Mouse (Mus musculus): ENCODE data around the gene Sptan1. TPM values are rescaled to one million over a fixed set of nuclear protein-coding genes. Genes with fewer than 3 reads are reported as not detected.
"Not testable (repeated sequence)": the region's sequence is repeated elsewhere in the genome, so short reads cannot be mapped to it uniquely, and the experiment has no call there.

The Sptan1 gene
- polyA plus RNA-seq, 1 experiment: 622 TPM

DNA sequence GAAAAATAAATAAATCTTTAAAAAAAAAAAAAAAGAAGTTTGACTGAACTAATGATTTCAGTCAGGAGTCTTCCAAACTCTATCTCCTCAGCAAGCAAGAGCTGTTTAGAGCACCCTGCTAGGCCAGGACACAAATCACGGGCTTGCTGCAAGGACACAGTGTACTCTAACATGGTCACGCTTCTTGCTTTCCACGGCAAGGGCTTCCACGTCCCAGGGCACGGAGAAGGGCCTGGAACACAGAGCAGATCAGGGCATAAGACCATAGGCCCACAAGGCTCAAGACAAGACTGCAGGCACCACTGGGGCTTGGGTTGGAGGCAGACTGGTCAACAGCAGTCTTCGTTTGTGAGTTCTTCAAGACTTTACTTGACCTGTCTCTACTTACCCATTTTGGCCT, 81.8 kb downstream of the Sptan1 start:
- no peak for DNase-seq (ENCODE audit: low read depth)
- TF ChIP-seq POLR2A (IDR thresholded peaks at IDR 0.05; ENCODE audit: borderline replicate concordance, extremely low read depth, insufficient read depth, insufficient read length, poor library complexity, severe bottlenecking) (no peak), CTCF (IDR thresholded peaks at IDR 0.05; ENCODE audit: borderline replicate concordance, extremely low read depth, insufficient read depth, insufficient read length) (no peak)

DNA sequence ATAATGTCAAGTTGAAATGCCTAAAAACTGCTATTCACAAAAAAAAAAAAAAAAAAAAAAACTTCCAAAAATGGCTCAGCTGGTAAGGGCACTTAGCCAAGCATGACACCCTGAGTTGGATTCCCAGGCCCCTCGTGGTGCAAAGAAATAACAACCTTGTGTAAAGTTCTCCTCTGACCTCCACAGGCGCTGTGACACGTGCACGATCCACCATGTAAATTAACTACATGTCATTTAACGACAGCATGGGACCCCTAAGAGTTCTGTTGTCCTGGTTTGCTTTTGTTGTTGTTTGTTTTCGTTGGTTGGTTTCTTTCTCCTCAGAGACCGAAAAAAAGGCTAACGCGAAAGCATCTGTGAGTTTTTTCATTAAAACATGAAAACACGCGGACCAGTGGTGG, 82.7 kb downstream of the Sptan1 start:
- no peak for DNase-seq (ENCODE audit: low read depth)
- no peak for TF ChIP-seq POLR2A (IDR thresholded peaks at IDR 0.05; ENCODE audit: borderline replicate concordance, extremely low read depth, insufficient read depth, insufficient read length, poor library complexity, severe bottlenecking)
- TF ChIP-seq CTCF (IDR thresholded peaks at IDR 0.05; ENCODE audit: borderline replicate concordance, extremely low read depth, insufficient read depth, insufficient read length): no peak

DNA sequence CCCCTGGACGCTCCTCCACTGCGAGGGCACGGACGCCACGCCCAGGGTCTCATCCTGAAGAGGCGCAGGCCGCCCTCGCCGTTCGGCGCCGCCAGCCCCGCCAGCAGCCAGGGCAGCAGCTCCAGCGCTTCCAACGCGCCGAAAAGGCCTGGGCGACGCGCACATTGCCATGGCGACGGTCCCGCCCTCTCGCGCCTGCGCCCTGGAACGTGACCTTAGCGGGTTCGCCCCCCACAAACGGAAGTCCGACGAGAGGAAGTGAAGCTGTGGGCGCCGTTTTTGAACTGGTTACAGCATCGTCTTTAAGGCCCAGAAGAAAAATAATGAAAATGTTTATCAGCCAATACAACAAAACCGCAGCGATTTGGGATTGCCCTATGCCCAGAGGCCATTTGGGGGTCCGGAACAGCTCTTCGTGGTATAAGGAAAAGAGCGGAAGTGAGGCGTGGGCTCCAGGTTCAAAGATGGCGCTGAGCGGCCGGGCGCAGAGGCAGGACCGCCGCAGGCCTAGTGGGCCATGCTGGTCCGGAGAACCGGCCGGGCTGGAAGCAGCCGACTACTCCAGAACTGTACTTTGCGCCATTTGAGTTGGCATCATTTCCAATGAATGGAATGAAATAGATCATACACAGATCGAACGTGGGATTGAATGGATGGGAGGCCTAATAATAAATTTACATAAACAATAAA, 83.5 kb downstream of the Sptan1 start, which contains the start of gene Wdr34:
TSS of gene Wdr34 (minus strand) at position 183 of the 690 bp plus-strand sequence.
- TF ChIP-seq POLR2A (IDR thresholded peaks at IDR 0.05; ENCODE audit: borderline replicate concordance, extremely low read depth, insufficient read depth, insufficient read length, poor library complexity, severe bottlenecking): peak; percentile 85
- no peak for TF ChIP-seq CTCF (IDR thresholded peaks at IDR 0.05; ENCODE audit: borderline replicate concordance, extremely low read depth, insufficient read depth, insufficient read length)
- peak; percentile 99 for DNase-seq (ENCODE audit: low read depth)

DNA sequence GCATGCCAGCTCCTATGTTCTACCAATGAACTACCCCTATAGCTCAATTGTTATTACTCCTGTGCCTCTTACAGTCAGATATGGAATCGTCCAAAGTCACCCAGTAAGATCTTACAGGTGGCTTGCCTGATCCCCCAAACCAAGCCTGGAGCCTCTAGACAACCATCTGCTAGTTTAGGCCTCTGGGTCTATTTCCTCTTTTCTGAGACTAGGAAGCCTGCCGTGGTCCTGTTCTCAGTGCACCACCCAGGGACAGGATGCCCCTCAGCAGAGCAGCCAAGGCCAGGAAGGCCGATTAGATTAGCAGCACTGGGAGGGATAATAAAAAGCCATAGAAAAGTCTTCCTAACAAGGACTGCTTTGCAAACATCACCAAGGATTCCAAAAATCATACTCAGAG, 84.5 kb downstream of the Sptan1 start:
- no peak for TF ChIP-seq POLR2A (IDR thresholded peaks at IDR 0.05; ENCODE audit: borderline replicate concordance, extremely low read depth, insufficient read depth, insufficient read length, poor library complexity, severe bottlenecking)
- TF ChIP-seq CTCF (IDR thresholded peaks at IDR 0.05; ENCODE audit: borderline replicate concordance, extremely low read depth, insufficient read depth, insufficient read length): no peak
- DNase-seq (ENCODE audit: low read depth): no peak

DNA sequence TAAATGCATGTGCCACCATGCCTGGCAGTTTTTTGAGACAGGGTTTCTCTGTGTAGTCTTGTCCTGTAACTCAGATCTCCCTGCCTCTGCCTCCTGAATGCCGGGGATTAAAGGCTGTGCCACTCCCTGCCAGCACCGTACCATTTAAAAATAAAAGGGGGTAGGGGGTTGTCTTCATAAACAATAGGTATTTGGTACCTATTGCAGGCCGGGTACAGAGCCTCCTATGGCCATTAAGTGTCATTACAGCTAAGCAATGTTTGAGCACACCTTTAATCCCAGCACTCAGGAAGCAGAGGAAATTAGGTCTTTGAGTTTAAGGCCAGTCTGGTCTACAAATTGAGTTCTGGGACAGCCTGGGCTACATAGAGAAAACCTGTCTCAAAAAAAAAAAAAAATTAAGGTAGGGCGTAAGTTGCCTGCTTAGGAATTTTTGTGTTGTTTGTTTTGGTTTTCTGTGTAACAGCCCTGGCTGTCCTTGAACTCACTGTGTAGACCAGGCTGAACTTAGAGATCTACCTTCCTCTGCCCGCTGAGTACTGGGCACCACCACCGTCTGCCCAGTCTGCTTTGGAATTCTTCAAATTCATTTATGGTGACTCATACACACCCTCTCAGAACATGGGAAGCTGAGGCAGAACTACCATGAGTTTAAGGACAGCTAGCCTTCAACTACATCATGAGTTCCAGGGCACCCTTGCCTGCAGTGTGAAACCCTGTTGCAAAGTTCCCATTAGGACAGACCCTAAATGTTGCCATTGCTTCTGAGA, 86.8 kb downstream of the Sptan1 start:
- peak; percentile 28 for DNase-seq (ENCODE audit: low read depth)
- TF ChIP-seq CTCF (IDR thresholded peaks at IDR 0.05; ENCODE audit: borderline replicate concordance, extremely low read depth, insufficient read depth, insufficient read length) (peak; percentile 39; the same call in 1 of the 2 replicates), POLR2A (IDR thresholded peaks at IDR 0.05; ENCODE audit: borderline replicate concordance, extremely low read depth, insufficient read depth, insufficient read length, poor library complexity, severe bottlenecking) (no peak)

DNA sequence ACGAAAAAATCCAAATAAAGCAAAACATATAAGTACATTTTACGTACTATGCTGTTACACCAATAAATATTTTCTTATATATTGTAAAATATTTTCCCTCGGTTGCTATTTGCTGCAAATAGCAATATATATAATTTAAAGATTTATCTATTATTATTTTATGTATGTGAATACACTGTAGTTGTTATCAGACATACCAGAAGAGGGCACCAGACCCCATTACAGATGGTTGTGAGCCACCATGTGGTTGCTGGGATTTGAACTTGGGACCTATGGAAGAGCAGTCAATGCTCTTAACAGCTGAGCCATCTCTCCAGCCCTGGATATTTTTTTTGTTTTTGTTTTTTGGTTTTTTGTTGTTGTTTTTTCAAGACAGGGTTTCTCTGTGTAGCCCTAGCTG, 90.0 kb downstream of the Sptan1 start:
- DNase-seq (ENCODE audit: low read depth): not testable (repeated sequence)

DNA sequence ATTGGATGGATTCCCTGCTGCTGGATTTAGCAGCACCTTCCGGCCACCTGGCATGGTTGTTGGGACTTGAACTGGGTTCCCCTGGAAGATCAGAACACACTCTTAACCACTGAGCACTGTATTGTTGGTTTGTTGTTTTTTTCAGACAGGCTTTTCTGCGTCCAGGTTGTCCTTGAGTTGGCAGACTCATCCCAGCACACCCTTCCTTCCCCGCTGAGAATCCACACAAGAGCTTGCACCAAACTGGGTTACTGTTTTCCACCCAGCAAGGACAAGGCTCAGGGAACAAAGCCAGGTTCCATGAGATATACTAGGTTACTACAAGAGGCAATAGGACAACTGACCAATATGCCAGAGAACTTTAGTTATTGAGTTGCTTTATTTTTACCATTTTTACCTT, 91.4 kb downstream of the Sptan1 start:
- TF ChIP-seq CTCF (IDR thresholded peaks at IDR 0.05; ENCODE audit: borderline replicate concordance, extremely low read depth, insufficient read depth, insufficient read length) (no peak), POLR2A (IDR thresholded peaks at IDR 0.05; ENCODE audit: borderline replicate concordance, extremely low read depth, insufficient read depth, insufficient read length, poor library complexity, severe bottlenecking) (no peak)
- DNase-seq (ENCODE audit: low read depth): no peak

DNA sequence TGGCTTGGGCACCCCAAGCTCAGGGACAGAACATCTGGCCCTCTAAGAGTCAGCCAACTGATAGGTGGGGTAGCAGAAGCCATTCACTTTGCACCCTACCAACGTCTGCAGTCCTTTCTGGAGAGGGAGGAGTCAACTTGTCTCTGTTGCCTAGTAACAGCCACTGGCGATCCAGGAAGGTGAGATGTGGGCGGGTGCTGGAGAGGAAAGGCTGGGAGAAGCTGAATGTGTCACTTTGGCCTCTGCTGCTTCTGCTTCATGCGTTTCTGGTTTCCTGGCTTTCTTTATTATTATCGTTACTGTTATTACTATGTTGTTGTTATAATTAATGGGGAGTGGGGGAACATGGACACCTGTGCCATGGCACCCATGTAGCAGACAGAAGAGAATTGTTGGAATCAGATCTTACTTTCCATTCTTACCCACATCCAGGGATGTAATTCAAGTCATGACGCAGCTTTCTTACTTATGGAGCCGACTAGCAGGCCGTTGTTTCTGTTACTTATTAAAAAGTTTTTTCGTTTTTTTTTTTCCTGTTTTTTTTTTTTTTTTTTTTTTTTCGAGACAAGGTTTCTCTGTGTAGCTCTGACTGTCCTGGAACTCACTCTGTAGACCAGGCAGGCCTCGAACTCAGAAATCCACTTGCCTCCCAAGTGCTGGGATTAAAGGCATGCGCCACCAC, 92.0 kb downstream of the Sptan1 start, which contains the start of gene Set:
TSS of gene Set (plus strand) at position 156 of the 682 bp plus-strand sequence.
- peak; percentile 46 for DNase-seq (ENCODE audit: low read depth)
- no peak for TF ChIP-seq CTCF (IDR thresholded peaks at IDR 0.05; ENCODE audit: borderline replicate concordance, extremely low read depth, insufficient read depth, insufficient read length)

DNA sequence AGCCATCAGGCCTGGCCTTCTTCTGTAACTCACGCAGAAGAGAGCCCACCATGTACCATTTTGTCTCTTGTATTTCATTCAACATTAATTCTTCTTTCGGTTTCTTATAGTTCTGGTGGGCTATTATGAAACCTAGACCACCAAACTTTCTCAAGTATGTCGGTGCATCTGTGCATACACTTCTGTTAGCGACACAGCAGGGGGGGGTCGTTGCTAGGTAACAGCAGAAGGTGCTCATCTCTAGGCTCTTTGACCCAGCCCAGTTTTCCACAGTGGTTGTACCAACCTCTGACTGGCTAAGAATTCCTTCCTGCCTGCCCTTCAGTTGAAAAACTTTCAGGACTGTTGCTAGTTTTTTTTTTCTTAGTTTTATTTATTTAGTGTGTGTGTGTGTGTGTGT, 93.1 kb downstream of the Sptan1 start:
- TF ChIP-seq CTCF (IDR thresholded peaks at IDR 0.05; ENCODE audit: borderline replicate concordance, extremely low read depth, insufficient read depth, insufficient read length) (no peak), POLR2A (IDR thresholded peaks at IDR 0.05; ENCODE audit: borderline replicate concordance, extremely low read depth, insufficient read depth, insufficient read length, poor library complexity, severe bottlenecking) (no peak)
- DNase-seq (ENCODE audit: low read depth): no peak

DNA sequence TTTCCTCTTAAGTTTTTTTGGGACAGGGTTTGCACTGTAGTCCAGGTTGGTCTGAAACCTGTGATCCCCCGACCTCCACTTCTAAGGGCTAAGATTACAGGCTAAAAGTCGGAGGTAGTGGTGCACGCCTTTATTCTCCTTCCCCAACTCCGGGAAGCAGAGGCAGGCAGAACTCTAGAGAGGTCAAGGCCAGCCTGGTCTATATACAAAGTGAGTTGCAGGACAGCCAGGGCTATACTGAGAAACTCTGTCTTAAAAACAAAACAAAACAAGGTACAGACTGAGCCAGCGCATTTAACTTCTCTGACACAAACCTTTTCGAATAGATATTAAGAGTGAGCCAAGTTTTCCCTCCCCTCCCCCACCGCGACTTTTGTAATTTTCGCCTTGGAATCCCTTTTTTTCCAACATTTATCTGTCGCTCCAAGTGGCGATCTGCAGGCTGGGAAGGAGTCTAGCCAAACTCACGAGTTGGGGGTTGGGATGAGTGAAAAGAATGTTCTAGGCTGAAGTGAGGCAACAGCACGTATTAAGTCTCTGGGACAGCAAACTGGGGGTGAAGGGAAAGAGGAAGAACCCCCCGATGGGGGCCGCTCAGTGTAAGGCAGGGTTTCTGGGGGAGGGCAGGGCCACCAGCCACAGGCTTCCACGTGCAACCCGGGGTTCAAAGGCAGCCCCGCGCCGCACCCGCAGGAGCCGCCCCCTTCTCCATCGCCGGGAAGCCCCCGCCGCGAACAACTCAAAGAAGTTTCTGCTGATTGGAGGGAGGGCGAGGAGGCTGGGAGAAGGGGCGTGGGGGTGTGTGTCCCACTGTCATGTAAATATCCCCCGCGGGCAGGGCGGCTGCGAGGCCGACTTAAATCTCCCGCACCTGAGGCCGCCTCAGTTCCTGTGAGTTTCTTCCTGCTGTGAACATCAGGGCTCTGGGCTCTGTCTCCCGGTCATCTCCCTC, 96.1 kb downstream of the Sptan1 start:
- DNase-seq (ENCODE audit: low read depth): peak; percentile 89
- TF ChIP-seq POLR2A (IDR thresholded peaks at IDR 0.05; ENCODE audit: borderline replicate concordance, extremely low read depth, insufficient read depth, insufficient read length, poor library complexity, severe bottlenecking): no peak
- no peak for TF ChIP-seq CTCF (IDR thresholded peaks at IDR 0.05; ENCODE audit: borderline replicate concordance, extremely low read depth, insufficient read depth, insufficient read length)

Measured in brain, embryonic 14.5 days (tissue).